Comparison of ENCODE assay signal across 1 mouse cellular context in genomic region chr15:103240160-103241028, GRCm38 (mm10).
TF ChIP-seq lines count a peak whose summit lies in the region.

Hnrnpa1 (plus strand) TSS chr15:103240432.

TF ChIP-seq in myocyte, 11 proteins besides CTCF, POLR2A, EP300 and RAD21 (continued from another document):
- TF ChIP-seq E2F4 (IDR thresholded peaks at IDR 0.05; ENCODE audit: insufficient read depth) (peak; percentile 14), TCF3 (IDR thresholded peaks at IDR 0.05; ENCODE audit: insufficient read length, low read depth) (no peak)
TF ChIP-seq in myocyte: peak in this region for 7.
